Mouse (Mus musculus) liver, embryonic 14.5 days (tissue): ENCODE results near the gene Selenow. TPM values are rescaled to one million over a fixed set of nuclear protein-coding genes. Genes with fewer than 3 reads are reported as not detected.

Experiments used
- ATAC-seq: fragments of 200-750 bp; cut with Nextera tagmentation; 2 replicates; pipeline ENCODE4 v1.8.0; 2017; ENCODE audit warnings: moderate number of reproducible peaks, mild to moderate bottlenecking, moderate library complexity; ENCODE audit not compliant: insufficient read depth
- DNase-seq, 3 experiments: peaks; one replicate each; pipeline ENCODE4 v3.0.0-alpha.2; 2012 to 2013; ENCODE audit warnings: low read depth in 3 of 3, low spot score in 3 of 3
- H3K27ac ChIP-seq: fragments of 300-500 bp; sonication (generic); 2 replicates; pipeline ENCODE4 v1.5.1; 2014; ENCODE audit warnings: moderate library complexity, mild to moderate bottlenecking, control low read depth, inconsistent platforms
- H3K27me3 ChIP-seq: fragments of 300-500 bp; sonication (generic); 2 replicates; pipeline ENCODE4 v1.6.1; 2014; ENCODE audit warnings: mild to moderate bottlenecking, low read length, moderate library complexity; ENCODE audit not compliant: control insufficient read depth, insufficient read depth
- H3K36me3 ChIP-seq: fragments of 300-500 bp; sonication (generic); replicated peaks from 2 replicates; pipeline ENCODE4 v1.6.1; 2014; ENCODE audit warnings: low read depth; ENCODE audit not compliant: control insufficient read depth, insufficient read depth
- H3K4me1 ChIP-seq, 2 experiments: fragments of 200-500 bp in 1 of 2; fragments of 300-500 bp in 1 of 2; sonication (generic) in 1 of 2; replicated peaks; 2 replicates each; pipeline ENCODE4 v1.6.1; 2012 to 2014; ENCODE audit warnings: antibody characterized with exemption in 1 of 2, inconsistent platforms in 1 of 2, low read length in 1 of 2; ENCODE audit not compliant: control insufficient read depth in 2 of 2, insufficient read depth in 2 of 2
- H3K4me2 ChIP-seq: fragments of 300-500 bp; sonication (generic); 2 replicates; pipeline ENCODE4 v1.6.1; 2014; ENCODE audit warnings: low read depth, mild to moderate bottlenecking, control low read depth, moderate library complexity
- H3K4me3 ChIP-seq, 2 experiments: fragments of 200-500 bp in 1 of 2; fragments of 300-500 bp in 1 of 2; sonication (generic) in 1 of 2; 2 replicates each; pipeline ENCODE4 v1.5.1; 2012 to 2014; ENCODE audit warnings: low read depth in 2 of 2, low read length in 2 of 2, mild to moderate bottlenecking in 2 of 2, control low read depth in 1 of 2, inconsistent platforms in 1 of 2, moderate library complexity in 1 of 2; ENCODE audit not compliant: insufficient read depth in 1 of 2
- H3K9ac ChIP-seq: fragments of 300-500 bp; sonication (generic); replicated peaks from 2 replicates; pipeline ENCODE4 v1.6.1; 2014; ENCODE audit warnings: mild to moderate bottlenecking, control low read depth, moderate library complexity
- H3K9me3 ChIP-seq: fragments of 300-500 bp; sonication (generic); 2 replicates; pipeline ENCODE4 v1.6.1; 2016; ENCODE audit warnings: low read length, mixed read lengths; ENCODE audit not compliant: control insufficient read depth
- CTCF ChIP-seq: IDR thresholded peaks from 2 replicates; pipeline ENCODE4 v1.5.1; 2016; ENCODE audit warnings: antibody characterized with exemption, low read depth, control low read depth
- EP300 ChIP-seq: IDR thresholded peaks from 2 replicates; pipeline ENCODE4 v1.6.1; 2016; ENCODE audit warnings: antibody characterized with exemption, low read depth
- WGBS: fragments of 180-500 bp; shearing (Covaris S2); extraction: QIAGEN DNeasy Blood & Tissue Kit; methylation state at CpG from one replicate; pipeline ENCODE4 v1.1.7; 2014; ENCODE audit not compliant: insufficient replicate concordance; 5-methylcytosine and 5-hydroxymethylcytosine counted together
- polyA plus RNA-seq, 2 experiments: library from polyadenylated mRNA; depleted of rRNA in 1 of 2; stranded (reverse) in 1 of 2; unstranded in 1 of 2; fragments of >200 nt; fragmentation: Nextera tagmentation in 1 of 2; extraction: Ambion mirVana in 1 of 2; gene quantifications; 2 replicates each; pipeline versions ENCODE4 v1.2.1 to v1.2.3; 2012 to 2014

Selenow gene
- 169 and 186 TPM in 2 replicates for polyA plus RNA-seq (2012; rRNA removed)
- 334 and 343 TPM in 2 replicates for polyA plus RNA-seq (2014; fragmentation: Nextera tagmentation; extraction: Ambion mirVana)

GRCm38 (mm10) chr7:15922220-15922773 lies at the start of gene Selenow:
TSS of gene Selenow (minus strand) at chr7:15922402.
- 0% methylated on average over 33 of the region's 33 CpGs for WGBS
- DNase-seq (peak; percentile 84 to 88 (median 85)), ATAC-seq (peak; percentile 98)
- peak within 1 kb of the TSS; percentile 72 for H3K9ac ChIP-seq
- no peaks in the 10 kb centered on the region; the same call in 1 of the 2 replicates for H3K27me3 ChIP-seq
- TF ChIP-seq EP300 (no peak), CTCF (no peak)
- no peaks in the 10 kb centered on the region for H3K9me3 ChIP-seq
- H3K4me3 ChIP-seq = peak within 1 kb of the TSS; percentile 66 to 92
- H3K4me2 ChIP-seq = peak within 1 kb of the TSS; percentile 66
- H3K27ac ChIP-seq = peak within 1 kb of the TSS; percentile 46
- H3K4me1 ChIP-seq = peaks cover 14 to 36% of the 10 kb centered on the region in 2 experiments
- no peaks in the 10 kb centered on the region; the same call in 1 of the 2 replicates for H3K36me3 ChIP-seq

- ATAC-seq = no peak
- H3K27me3 ChIP-seq = no peaks in the 10 kb centered on the region
- H3K27ac ChIP-seq = no peak overlapping the region
- no peaks in the 10 kb centered on the region for H3K4me1 ChIP-seq
- no peak for DNase-seq
- no peaks in the 10 kb centered on the region for H3K9me3 ChIP-seq
- TF ChIP-seq CTCF = peak; percentile 42
- TF ChIP-seq EP300 = no peak
- 64% methylated on average over 3 of the region's 3 CpGs for WGBS
- H3K36me3 ChIP-seq = peaks cover 4% of the 10 kb centered on the region; the same call in 1 of the 2 replicates
- H3K4me2 ChIP-seq = no peak overlapping the region
- H3K4me3 ChIP-seq = no peak overlapping the region
- no peak overlapping the region for H3K9ac ChIP-seq
Observed at GRCm38 (mm10) chr7:15969674-15970073, 47.5 kb upstream of the Selenow start.

- Histone ChIP-seq H3K4me2 (no peak overlapping the region), H3K27ac (no peak overlapping the region), H3K27me3 (no peaks in the 10 kb centered on the region), H3K9me3 (no peaks in the 10 kb centered on the region), H3K4me3 (no peak overlapping the region), H3K36me3 (no peaks in the 10 kb centered on the region; the same call in 1 of the 2 replicates), H3K4me1 (no peaks in the 10 kb centered on the region; a peak in 1 of 4 replicates), H3K9ac (no peak overlapping the region)
- no peak for ATAC-seq
- no peak for DNase-seq
- no peak for TF ChIP-seq EP300
- no peak for TF ChIP-seq CTCF
- 76% methylated on average over 8 of the region's 8 CpGs for WGBS
Observed at GRCm38 (mm10) chr7:15968322-15968721, 46.1 kb upstream of the Selenow start.

- no peaks in the 10 kb centered on the region; the same call in 1 of the 2 replicates for H3K36me3 ChIP-seq
- TF ChIP-seq CTCF (peak; percentile 87), EP300 (no peak)
- H3K27me3 ChIP-seq = no peaks in the 10 kb centered on the region
- H3K4me2 ChIP-seq = peak within 1 kb of the TSS; percentile 61
- H3K9ac ChIP-seq = peak within 1 kb of the TSS; percentile 20
- 1% methylated on average over 22 of the region's 22 CpGs for WGBS
- no peak within 1 kb of the TSS for H3K27ac ChIP-seq
- H3K4me1 ChIP-seq = no peaks in the 10 kb centered on the region; a peak in 1 of 4 replicates
- ATAC-seq = peak; percentile 80
- peak in 2 of 3 experiments; percentile 42 to 47 for DNase-seq
- H3K4me3 ChIP-seq = peak within 1 kb of the TSS; percentile 31 to 51
- no peaks in the 10 kb centered on the region for H3K9me3 ChIP-seq
Observed at GRCm38 (mm10) chr7:15967312-15967711, 45.1 kb upstream of the Selenow start, which contains the start of gene Ehd2. TSS of gene Ehd2 (minus strand) at chr7:15967567.

- WGBS = 17% methylated on average over 3 of the region's 3 CpGs
- Histone ChIP-seq H3K36me3 (no peaks in the 10 kb centered on the region), H3K27ac (no peak overlapping the region), H3K9ac (no peak overlapping the region), H3K4me3 (no peak overlapping the region), H3K4me2 (peak overlapping the region; percentile 61), H3K9me3 (no peaks in the 10 kb centered on the region), H3K4me1 (no peaks in the 10 kb centered on the region; a peak in 1 of 4 replicates), H3K27me3 (no peaks in the 10 kb centered on the region)
- ATAC-seq (no peak), DNase-seq (no peak)
- TF ChIP-seq EP300 (no peak), CTCF (no peak)
Observed at GRCm38 (mm10) chr7:15966489-15966888, 44.3 kb upstream of the Selenow start.
